Mouse (Mus musculus) lung, postnatal 10 days (tissue): ENCODE results near the gene Scn1b.

ENCODE experiments used
- DNase-seq: peaks from one replicate; pipeline ENCODE4 v3.0.0; 2021

The Scn1b gene

DNA sequence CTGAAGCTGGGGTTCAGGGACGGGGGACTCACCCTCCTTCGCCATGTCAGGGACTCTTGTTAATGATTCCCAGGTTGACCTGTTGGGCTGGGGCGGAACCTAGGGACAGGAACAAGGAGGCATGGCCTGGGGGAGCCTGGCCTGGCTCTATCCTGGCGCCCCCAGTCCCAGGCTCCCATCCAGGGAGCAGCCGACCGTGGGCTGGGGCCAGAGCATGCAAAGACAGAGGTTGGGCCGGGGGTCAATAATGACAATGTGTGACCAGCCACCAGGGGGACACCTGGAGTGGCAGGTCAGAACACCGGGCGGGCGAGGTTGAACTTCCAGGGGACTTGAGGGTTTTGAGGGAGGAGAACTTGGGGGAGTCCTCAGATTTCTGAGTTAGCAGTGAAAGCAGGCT lies 12.2 kb downstream of the Scn1b start:
- no peak for DNase-seq

DNA sequence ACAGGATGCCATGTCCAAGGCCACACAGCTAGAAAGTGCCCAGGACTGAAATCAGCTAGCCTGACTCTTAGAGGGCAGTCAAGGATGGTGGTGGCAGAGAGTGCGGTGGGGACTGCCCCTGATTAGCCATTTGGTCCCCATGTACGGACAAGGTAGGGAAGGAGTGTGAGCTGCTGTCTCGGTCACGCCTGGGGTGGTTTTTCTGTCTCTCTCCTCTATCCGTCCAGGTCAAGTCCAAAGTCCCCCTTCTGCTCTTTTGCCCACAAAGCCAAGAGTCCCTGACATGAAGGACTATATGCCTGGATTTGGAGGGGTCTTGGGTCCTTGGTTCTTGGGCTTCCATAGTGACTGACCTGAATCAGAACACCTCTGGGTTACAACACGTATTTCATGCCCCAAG lies 13.0 kb downstream of the Scn1b start:
- no peak for DNase-seq

DNA sequence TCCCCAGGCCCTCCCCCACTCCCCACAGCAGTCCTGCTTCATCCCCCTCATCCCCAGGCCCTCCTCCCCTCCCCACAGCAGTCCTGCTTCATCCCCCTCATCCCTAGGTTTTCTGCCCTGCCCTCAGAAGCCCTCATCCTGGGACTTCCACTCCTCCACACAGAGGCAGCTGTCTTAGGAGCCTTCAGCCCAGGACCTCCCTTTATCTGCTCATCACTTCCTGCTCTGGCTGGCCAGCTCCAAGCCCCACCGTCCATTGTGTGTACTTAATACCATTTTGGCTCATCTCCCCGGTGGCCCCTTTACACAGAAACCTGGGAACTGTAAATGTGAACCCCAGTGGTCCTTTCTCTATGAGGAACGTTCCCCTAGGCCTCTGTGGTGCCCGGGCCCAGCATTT lies 14.8 kb downstream of the Scn1b start:
- DNase-seq = no peak

DNA sequence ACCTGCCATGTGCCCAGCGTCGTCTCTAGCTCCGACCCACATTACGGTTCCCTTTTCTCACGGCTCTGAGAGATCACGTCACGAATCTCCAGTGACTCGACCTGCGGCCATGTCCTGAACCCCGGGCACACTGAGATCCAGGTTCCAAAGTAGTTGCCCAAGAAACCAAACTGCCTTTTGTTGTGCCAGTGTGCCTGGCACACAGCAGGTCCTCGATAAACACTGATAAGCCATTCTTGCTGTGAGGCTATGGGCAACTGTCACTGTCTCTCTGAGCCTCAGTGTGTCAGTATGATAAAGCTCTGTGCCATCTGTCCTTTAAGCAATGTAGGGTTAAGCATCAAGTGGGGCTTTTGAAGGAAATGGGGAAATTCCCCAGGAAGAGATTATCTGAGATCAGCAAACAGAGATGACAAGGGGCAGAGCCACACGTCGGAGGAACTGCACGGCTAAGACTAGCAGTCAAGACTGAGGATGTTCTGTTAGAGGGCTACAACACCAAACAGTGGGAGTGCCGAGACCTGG lies 15.9 kb downstream of the Scn1b start:
- DNase-seq = no peak

DNA sequence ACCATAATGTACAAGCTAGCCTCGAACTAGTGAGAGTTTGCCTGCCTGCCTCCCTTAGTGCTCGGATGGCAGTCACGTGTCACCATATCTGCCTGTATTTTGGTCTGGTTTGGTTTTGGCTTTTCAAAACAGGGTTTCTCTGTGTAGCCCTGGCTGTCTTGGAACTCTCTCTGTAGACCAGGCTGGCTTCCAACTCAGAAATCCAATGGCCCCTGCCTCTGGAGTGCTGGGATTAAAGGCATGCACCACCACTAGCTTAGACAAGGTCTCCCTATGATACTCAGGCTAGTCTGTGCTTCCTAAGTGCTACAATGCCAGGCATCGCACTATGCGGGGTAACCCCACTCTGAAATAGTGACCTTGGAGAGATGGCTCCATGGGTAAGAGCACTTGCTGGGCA lies 17.0 kb downstream of the Scn1b start:
- DNase-seq = no peak

DNA sequence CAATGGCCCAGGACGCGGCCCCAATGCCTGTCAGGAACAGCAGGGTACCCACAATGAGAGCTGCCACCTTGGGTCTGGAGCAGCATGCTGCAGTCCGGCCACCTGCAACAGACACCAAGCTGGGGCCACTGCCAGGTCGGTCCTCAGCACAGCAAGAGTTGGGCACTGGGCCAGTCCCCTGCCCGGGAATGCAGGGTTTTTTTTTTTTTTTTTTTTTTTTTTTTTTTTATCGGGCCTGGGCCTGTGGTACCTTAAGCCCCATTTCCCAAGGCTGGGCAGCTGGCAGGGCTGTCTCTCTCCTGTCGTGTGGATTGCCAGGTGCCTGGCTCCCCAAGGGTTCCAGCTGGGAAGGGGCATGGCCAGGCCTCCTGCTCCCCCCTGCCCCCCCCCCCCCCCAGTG lies 17.7 kb downstream of the Scn1b start:
- peak; percentile 62 for DNase-seq

DNA sequence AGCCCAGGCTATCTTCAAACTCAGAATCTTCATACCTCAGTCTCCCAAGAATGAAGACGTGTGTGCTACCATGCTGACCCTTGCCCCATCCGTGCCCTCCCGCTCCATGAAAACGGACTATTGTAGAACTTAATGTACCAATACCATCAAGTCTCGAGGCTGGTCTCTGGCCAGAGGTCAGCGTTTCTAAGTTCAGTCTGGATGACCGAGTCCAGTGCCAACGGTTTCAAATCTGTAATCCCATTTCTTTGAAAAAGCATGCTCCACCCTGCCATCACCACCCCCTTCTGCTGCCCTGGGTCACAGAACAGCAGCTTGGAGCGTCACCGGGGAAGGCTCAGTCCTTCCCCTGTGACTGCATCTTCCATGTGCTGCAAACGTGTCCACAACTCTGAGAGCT lies 19.0 kb downstream of the Scn1b start:
- DNase-seq = no peak

DNA sequence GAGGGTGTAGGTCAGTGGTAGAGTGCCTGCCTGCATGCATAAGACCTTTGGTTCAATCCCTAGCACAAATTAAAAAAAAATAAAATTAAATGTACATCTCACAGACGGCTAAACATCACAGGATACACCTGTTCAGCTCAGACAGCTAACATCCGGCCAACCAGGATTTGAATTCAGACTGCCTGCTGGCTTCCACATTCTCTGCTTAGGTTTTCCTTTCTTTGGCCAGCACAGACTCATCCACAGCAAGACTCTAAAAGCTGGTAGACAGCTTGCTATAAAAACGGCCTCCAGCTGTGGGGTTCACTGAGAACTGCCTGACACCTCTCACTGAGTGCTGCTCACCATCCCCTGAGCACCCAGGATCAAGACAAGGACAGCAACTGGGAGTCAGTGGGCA lies 20.6 kb downstream of the Scn1b start:
- DNase-seq = no peak

DNA sequence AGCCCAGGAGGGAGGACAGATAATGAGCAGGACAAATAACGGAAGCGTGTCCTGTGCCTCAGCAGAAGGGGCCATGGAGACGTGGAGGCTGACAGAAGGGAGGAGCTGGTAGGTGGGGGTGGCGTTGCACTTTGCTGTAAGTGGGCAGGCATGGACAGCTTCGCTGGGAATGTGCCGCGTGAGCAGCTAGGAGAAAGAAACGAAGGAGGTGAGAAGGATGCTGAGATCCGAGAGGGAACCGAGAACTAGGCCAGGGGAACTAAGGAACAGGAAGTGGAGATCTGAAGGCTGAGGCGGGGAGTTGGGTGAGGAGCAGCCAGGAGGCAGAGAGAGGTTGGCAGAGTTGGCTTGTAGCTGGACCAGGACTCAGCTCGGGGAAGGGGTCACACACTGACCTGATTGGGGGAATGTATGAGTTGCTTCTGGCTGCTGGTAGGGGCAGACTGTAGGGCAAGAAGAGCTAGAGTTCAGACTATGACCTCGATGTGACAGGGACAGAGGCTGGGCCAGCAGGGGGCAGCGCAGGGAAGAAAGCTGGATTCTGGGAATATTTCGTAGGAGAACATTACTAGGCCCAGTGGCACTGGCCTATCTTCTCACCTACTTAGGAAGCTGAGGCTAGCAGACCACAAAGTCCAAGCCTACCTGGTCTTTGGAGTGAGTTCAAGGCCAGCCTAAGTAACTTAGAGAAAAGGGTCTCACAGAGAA lies 21.6 kb downstream of the Scn1b start:
- DNase-seq = peak; percentile 70

DNA sequence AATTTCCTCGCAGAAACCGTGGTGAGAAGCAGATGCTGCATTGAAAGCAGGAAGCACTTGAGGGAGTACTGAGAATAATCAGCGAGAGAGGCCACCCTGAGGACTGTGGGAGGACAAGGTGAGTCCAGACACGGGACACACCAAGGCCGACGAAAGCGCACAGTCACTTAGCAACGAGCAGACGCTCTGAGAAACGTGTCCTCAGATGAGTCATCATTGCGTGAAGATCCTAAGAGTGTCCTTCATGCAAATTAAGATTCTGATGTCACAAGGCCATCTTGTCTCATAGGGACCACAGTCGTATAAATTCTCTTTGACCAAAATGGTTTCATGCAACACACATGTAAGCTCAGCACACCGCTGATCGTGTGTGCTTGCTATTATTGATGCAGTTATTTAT lies 26.0 kb downstream of the Scn1b start:
- DNase-seq = no peak

DNA sequence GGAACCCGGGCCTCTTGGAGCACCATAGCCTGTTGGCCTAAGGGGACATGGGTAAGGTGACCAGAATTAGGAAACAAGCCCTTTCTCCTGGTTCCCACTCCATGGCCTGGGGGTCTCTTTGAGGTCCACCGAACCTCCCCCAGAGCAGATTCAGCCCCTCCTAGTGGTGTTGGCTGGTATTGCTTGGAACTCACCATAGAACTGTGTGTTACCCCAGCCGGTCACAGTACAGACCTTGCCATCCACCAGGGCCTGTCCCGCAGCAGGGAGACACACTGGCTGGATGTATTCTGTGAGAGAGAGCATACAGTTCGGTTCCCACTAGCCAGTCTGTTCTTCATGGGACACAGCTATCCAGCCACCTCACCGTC lies 27.2 kb downstream of the Scn1b start:
- no peak for DNase-seq

DNA sequence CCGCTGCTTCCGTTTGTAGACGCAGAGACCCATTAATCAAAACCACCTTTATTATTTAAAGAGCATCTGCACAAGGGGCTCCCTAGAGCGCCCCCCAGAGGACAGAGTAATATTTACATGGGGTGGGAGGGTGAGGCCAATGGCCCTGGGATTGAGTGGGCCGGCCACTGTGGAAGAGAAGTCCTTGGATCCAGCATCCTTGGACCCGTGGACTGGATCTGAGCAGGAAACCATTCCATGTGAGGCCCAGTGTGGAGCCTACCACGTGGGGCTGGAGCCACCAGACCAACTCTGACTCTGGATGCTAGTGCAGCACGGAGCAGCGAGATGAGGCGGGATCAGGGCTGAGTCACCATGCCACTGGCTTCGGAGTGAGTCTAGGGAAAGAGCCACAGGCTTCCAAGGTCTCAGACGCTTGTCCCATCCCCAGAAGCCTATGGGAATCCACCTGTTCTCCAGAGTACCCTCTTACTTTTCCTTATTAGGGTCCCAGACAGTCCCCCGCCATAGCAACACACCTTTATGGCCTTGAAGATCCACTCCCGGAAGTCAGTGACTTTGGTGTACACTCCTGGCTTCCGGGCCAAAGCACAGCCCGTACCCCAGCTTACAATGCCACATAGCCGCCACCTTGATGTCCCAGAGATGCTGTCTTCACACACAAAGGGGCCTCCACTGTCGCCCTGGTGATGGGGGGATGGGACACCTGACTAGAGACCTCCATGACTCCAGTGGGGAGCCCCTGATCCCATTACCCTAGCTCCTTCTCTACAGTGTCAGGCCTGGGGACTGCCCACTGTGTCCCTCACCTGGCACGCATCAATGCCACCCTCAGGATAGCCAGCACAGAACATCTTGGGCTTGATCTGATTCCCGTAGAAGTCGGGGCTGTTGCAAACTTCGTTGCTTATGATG lies 27.8 kb downstream of the Scn1b start:
- DNase-seq = peak; percentile 54

DNA sequence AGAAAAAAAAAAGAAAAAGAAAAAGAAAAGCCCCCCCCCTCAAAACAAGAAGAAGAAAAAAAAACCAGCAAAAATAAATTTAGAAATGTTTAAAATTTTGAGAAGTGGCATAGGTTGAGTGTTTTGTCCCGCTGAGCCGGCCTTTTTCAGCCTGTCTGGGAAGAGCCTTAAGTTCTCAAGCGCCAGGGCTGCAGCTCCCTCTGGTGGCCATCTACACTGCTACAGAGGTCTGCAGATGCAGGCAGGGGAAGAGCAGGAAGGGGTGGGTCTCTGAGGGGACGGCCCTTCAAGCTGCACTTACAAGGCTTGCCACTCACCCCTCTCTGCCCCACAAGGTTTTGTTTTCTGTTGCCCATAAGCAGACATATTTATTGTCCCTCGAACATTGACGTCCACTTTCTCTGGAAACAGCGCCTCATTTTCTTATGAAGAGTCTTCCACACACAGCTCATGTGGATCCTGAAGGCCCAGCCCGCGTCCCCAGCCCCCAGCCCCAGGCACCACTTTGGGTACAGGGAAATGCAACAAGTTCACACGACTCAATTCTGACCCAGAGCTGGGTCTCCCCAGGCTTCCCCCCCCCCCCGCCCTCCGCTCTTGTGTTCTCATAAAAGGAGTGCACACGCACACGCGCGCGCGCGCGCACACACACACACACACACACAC lies 29.1 kb downstream of the Scn1b start:
- peak; percentile 97 for DNase-seq

DNA sequence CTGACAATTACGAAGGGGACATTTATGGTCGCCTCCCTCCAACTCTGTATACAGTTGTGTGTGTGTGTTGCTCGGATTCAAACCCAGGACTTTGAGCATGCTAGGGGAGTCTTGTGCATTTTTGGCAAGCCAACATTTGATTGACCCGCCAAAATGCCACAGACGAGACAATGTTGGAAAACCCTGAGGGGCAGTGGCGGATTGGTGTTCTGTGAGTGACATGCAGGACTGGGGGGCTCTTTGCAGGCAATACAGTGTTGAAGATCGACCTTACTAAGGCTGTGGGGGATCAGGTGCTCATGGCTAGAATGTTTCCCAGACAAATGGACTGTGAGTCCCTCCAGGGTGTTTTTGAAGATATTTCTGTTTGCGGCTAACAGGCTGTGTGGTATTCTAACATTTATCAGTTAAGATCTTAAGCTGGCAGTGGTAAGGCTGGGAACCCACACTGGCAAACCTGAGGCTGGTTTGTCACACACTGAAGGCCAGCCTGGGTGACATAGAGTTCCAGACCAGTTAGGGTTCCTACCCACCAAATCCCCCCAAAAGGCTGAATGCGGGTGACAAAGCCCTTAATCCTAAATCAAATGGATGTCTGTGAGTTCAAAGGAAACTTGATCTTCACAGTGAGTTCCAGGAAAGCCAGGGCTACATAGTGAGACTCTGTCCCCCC lies 29.8 kb downstream of the Scn1b start:
- DNase-seq = no peak

DNA sequence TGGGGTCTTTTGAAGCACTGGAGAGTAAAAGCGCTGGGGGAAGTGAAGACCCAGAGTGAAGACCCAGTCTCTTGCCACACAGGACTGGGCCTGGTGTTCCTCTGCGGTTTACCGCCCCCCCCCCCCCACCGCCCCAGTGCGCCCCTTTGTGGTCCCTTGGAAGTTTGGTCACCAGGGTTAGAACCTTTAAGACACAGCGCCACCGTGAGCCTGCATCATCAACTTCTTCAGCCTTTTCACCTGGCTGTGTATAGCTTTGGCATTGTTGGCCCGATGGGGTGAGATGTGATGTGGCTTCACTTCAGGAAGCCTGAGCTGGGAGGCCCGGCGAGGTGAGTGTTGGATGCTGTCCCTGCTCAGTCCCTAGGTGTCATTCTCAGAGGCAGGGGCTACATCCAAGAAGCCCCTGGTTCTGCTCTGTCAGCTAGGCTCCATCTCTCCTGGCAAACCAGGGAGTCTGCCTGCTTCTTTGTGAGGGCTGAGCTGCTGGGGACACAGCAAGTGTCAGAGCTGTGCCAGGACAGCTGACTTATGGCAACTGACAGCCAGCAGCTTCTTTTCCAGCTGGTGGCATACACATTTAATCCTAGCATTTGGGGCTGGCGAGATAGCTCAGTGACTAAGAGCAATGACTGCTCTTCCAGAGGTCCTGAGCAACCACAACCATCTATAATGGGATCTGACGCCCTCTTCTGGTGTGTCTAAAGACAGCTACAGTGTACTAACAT lies 31.9 kb downstream of the Scn1b start:
- DNase-seq = peak; percentile 62

DNA sequence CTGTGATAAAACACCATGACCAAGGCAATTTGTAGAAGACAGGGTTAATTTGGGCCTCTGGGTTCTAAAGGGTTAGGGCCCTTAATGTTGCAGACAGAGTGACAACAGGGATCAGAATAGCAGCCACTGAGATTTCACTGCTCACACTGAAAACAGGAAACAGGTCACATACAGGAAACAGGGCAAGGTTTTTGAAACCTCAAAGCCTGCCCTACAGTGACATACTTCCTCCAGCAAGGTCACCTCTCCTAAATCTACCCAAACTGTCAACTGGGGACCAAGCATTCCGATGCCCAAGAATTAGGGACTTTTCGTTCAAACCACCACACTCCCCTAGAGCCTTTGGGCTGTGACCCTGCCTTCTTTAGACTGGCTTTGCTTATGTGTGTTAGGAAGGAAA lies 37.1 kb downstream of the Scn1b start:
- DNase-seq = no peak

DNA sequence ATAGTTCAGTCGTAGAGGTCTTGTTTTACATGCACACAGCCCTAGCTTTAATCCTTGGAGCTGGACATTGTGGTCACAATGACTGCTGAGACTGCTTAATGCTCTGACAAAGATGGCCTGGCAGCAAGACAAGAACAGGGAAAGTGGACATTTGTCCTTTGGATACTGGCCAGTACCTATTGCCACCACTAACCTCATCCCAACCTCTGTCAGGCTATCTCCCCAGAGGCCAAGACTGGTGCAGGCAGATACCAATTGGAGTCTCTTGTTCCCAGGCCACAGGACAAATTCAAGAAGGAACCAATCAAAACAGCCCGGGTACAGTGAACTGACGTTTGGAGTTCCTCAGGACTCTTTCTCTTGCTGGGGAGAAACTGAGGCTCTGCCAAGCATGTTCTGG lies 38.6 kb downstream of the Scn1b start:
- no peak for DNase-seq

DNA sequence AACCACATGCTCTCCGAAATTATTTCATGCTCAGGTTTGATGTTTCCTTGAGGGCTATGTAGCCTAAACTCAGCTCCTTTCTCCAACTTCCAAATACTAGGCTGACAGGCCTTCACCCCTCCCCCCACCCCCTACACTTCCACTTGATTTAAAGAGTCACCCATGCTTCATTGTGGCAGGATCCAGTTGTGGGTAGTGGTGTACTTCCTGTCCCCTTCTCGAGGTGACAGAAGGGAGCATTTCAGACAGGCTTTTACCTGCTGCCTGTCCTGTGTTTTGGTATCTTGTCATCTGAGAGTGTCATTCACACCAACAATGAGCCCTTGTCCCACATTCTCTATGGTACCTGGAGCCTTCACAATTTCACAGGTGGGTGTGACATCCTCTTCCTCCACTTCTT lies 39.5 kb downstream of the Scn1b start:
- DNase-seq = no peak

DNA sequence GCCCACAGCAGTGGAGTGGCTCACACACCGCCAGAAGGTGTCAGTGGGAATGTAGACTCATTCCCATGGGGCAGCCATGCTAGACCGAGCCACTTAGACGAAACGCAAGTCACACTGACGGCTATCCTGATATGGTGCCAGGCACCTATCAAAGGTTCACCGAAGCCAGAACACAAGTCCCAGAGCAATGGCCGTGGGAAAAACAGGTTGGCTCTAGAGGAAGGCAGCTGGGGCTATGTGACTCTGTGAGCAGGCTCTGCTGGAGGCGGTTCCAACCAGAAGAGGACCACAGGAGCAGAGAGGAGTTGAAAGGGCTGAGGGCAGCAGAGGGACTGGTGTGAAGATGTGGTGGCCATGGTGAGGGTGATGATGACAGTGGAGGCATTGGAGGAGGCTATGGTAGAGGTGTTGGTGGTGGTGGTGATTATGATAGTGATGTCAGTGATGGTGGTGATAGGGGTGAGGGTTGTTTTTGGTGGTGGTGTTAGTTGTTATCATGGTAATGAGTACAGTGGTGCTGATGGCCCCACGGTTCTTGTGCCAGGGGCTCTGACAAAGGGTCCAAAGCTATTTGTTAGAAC lies 40.5 kb downstream of the Scn1b start:
- DNase-seq = no peak

DNA sequence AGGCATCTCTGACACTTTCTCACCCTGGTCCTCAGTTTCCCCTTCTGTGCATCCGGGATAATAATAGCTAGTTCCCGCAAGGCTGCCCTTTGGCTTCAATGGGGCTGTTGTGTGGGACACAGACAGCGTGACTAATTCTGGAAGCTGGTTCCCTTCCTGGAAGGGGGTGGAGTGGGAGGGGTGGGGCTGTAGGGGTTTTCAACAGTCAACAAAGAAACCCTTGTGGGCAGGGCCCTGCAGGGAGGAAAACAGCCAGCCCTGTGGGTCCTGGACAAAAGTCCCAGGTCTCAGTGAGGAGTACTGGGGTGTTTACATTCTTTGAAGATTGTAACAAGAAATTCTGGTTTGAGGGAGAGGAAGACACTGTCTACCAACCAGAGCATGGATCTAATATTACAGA lies 41.6 kb downstream of the Scn1b start:
- DNase-seq = peak; percentile 65

DNA sequence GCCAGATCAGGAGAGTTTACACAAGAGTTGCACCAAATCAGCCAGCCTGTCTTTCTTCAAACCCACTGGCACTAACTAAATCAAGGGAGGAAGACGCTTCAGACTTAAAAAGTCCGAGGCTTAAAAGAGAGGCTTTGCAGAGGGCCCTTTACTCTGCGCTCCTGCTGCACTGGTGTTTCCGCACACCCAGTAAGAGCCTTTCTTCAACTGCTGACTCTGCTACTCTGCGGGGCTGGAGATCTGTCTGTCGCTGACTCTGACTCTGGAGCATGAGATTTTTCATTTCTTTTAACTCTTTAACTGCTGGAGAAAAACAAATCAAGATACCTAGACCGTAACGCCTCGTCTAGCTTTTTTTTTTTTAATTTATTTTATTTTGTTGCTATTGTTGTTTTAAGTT lies 42.7 kb downstream of the Scn1b start:
- no peak for DNase-seq
